Mouse (Mus musculus) lung, adult 10 weeks (tissue): ENCODE results near the gene Fer1l5. TPM values are rescaled to one million over a fixed set of nuclear protein-coding genes. Genes with fewer than 3 reads are reported as not detected.

Source experiments
- polyA plus RNA-seq: library from polyadenylated mRNA; stranded (reverse); fragments of 350-450 nt; fragmentation: Illumina TruSeq; extraction: RNeasy Lipid Tissue Mini Kit (QIAGEN cat#74804); gene quantifications from one replicate; pipeline ENCODE4 v1.2.3, GENCODE M21; 2014; ENCODE audit warnings: low read depth, low replicate concordance; ENCODE audit not compliant: insufficient read depth

Fer1l5 gene
- not detected for polyA plus RNA-seq

GRCm38 (mm10) chr1:36371934-36372845 is at the start of gene Fer1l5:
Fer1l5 (plus strand) TSS chr1:36372291.

GRCm38 (mm10) chr1:36368969-36369645 is 3.0 kb upstream of the Fer1l5 start, which contains the start of gene Kansl3:
Kansl3 (minus strand) TSS chr1:36369181.

GRCm38 (mm10) chr1:36444471-36445464 is 72.7 kb downstream of the Fer1l5 start, which contains the start of gene Lman2l:
Lman2l (minus strand) TSS chr1:36445271.

GRCm38 (mm10) chr1:36471181-36472105 is 99.4 kb downstream of the Fer1l5 start, which contains the start of gene Cnnm4:
Cnnm4 (plus strand) TSS chr1:36471620.

Other genes with a start within 250 kb of the Fer1l5 start
- 18.5 TPM for gene Uggt1, start 127.6 kb upstream of the Fer1l5 start, polyA plus RNA-seq
- 21.6 TPM for gene Neurl3, start 97.6 kb upstream of the Fer1l5 start, polyA plus RNA-seq
- gene Arid5a, start 64.6 kb upstream of the Fer1l5 start, polyA plus RNA-seq = 11.3 TPM
- 15.5 TPM for gene Kansl3, start 3.1 kb upstream of the Fer1l5 start, polyA plus RNA-seq
- 15.4 TPM for gene Lman2l, start 73.0 kb downstream of the Fer1l5 start, polyA plus RNA-seq
- 2.5 TPM for gene Cnnm4, start 99.3 kb downstream of the Fer1l5 start, polyA plus RNA-seq
- 8.4 TPM for gene Cnnm3, start 139.6 kb downstream of the Fer1l5 start, polyA plus RNA-seq
- gene Ankrd23, start 164.6 kb downstream of the Fer1l5 start, polyA plus RNA-seq = 2.8 TPM
- not detected for gene Gm42417, start 167.1 kb downstream of the Fer1l5 start, polyA plus RNA-seq
- gene Ankrd39, start 175.2 kb downstream of the Fer1l5 start, polyA plus RNA-seq = 8.1 TPM
- 11.0 TPM for gene Sema4c, start 186.1 kb downstream of the Fer1l5 start, polyA plus RNA-seq